9 mouse cellular contexts compared by ENCODE assay signal in genomic region chr2:117231257-117231656, GRCm38 (mm10). TPM values are rescaled to one million over a fixed set of nuclear protein-coding genes. Genes with fewer than 3 reads are reported as not detected.
DNase-seq lines count a peak whose midpoint lies in the region; ATAC-seq and TF ChIP-seq lines count a peak whose summit lies in the region.
"Had no signal": no experiment of that assay in that cellular context is flagged by ENCODE, and none has a peak within 500 bp of the region (broad histone marks: within the 10 kb centered on the region; RNA-seq: fewer than 3 reads in every experiment).

No protein-coding gene starts in this region.

- no peaks in the 10 kb centered on the region for H3K9me3 ChIP-seq in ES-E14 (ENCODE audit: control insufficient read depth, insufficient read depth, low read depth, low read length)
- H3K9me3 ChIP-seq in forebrain, embryonic 14.5 days (replicated peaks; ENCODE audit: control insufficient read depth, low read length): no peaks in the 10 kb centered on the region
- H3K9me3 ChIP-seq in hindbrain, embryonic 11.5 days (ENCODE audit: control insufficient read depth, low read length): no peaks in the 10 kb centered on the region
- H3K9me3 ChIP-seq: liver, embryonic 15.5 days had no signal

- H3K4me2 ChIP-seq in forebrain, embryonic 14.5 days (ENCODE audit: low read length): no peak overlapping the region
- no peak overlapping the region for H3K4me2 ChIP-seq in hindbrain, embryonic 11.5 days (replicated peaks; ENCODE audit: low read depth, low read length)
- H3K4me2 ChIP-seq: liver, embryonic 15.5 days had no signal

- H3K9ac ChIP-seq in ES-E14 (ENCODE audit: insufficient read depth, low read depth, low read length, poor library complexity, severe bottlenecking): no peak overlapping the region
- no peak overlapping the region for H3K9ac ChIP-seq in forebrain, embryonic 14.5 days (ENCODE audit: low read length)
- H3K9ac ChIP-seq in hindbrain, embryonic 11.5 days (ENCODE audit: low read depth, low read length): no peak overlapping the region
- H3K9ac ChIP-seq: liver, embryonic 15.5 days had no signal

- no peak overlapping the region for H3K4me3 ChIP-seq in ES-E14 (ENCODE audit: insufficient read depth in 1 of 2, low read depth in 1 of 2, low read length in 2 of 2, poor library complexity in 1 of 2, severe bottlenecking in 1 of 2)
- no peak overlapping the region for H3K4me3 ChIP-seq in forebrain, embryonic 14.5 days (ENCODE audit: low read depth, low read length)
- no peak overlapping the region for H3K4me3 ChIP-seq in hindbrain, embryonic 11.5 days (ENCODE audit: low read depth, low read length)
- H3K4me3 ChIP-seq: liver, embryonic 15.5 days had no signal

- H3K36me3 ChIP-seq in ES-E14 (ENCODE audit: control insufficient read depth, insufficient read depth, low read length, poor library complexity, severe bottlenecking): no peaks in the 10 kb centered on the region
- no peaks in the 10 kb centered on the region for H3K36me3 ChIP-seq in forebrain, embryonic 14.5 days (ENCODE audit: control insufficient read depth, insufficient read depth, low read length)
- no peaks in the 10 kb centered on the region for H3K36me3 ChIP-seq in hindbrain, embryonic 11.5 days (ENCODE audit: control insufficient read depth, insufficient read depth, low read length)
- H3K36me3 ChIP-seq: liver, embryonic 15.5 days had no signal

- in situ Hi-C loops in ES-E14 (cut with MboI; ENCODE audit: low sequenced_read_pairs in 2 of 2, unreplicated experiment in 2 of 2): loop anchor here in 1 of 2 experiments (5.0 kb wide), 1 partner anchor 339 kb away; no protein-coding TSS in a partner anchor

- no peaks in the 10 kb centered on the region for H3K27me3 ChIP-seq in forebrain, embryonic 14.5 days (replicated peaks; ENCODE audit: control insufficient read depth, insufficient read depth, low read length)
- H3K27me3 ChIP-seq in hindbrain, embryonic 11.5 days (ENCODE audit: control insufficient read depth, insufficient read depth, low read length): no peaks in the 10 kb centered on the region
- H3K27me3 ChIP-seq: liver, embryonic 15.5 days had no signal

- no peaks in the 10 kb centered on the region for H3K4me1 ChIP-seq in ES-E14 (ENCODE audit: control insufficient read depth in 2 of 2, insufficient read depth in 2 of 2, low read length in 2 of 2, poor library complexity in 1 of 2)
- H3K4me1 ChIP-seq in forebrain, embryonic 14.5 days (ENCODE audit: control insufficient read depth, insufficient read depth, low read length): no peaks in the 10 kb centered on the region
- H3K4me1 ChIP-seq in hindbrain, embryonic 11.5 days (replicated peaks; ENCODE audit: control insufficient read depth, insufficient read depth, low read length): 0 out of 2 replicates have a peak, but pooled peaks cover 2% of the 10 kb centered on the region
- H3K4me1 ChIP-seq: liver, embryonic 15.5 days had no signal

- 8% methylated on average over 13 of the region's 13 CpGs for WGBS in forebrain, embryonic 14.5 days
- WGBS in hindbrain, embryonic 11.5 days: 6% methylated on average over 13 of the region's 13 CpGs

- peak; percentile 76 for DNase-seq in ES-E14 (ENCODE audit: low read depth, low spot score)
- peak; percentile 47 for DNase-seq in c-Kit-positive CD71-positive TER-119-positive erythroid progenitor cells, embryonic 14.5 days (ENCODE audit: low spot score)
- DNase-seq in forebrain, embryonic 14.5 days (ENCODE audit: low spot score): peak; percentile 86
- DNase-seq in hindbrain, embryonic 11.5 days (ENCODE audit: low spot score): peak; percentile 91
- peak; percentile 67 for DNase-seq in layer of hippocampus, adult 9-10 months (ENCODE audit: low spot score)
- DNase-seq in lung, postnatal 10 days: peak; percentile 92
- peak; percentile 85 for DNase-seq in ovary, postnatal 14 days (ENCODE audit: low spot score)
- DNase-seq in thymus, postnatal 0 days (ENCODE audit: low spot score): peak; percentile 69

- ATAC-seq in forebrain, embryonic 14.5 days: peak; percentile 87
- ATAC-seq in hindbrain, embryonic 11.5 days (ENCODE audit: low FRiP score): peak; percentile 87

- H3K27ac ChIP-seq in ES-E14 (ENCODE audit: insufficient read depth, low read depth, low read length, poor library complexity, severe bottlenecking): no peak overlapping the region
- no peak overlapping the region for H3K27ac ChIP-seq in forebrain, embryonic 14.5 days (ENCODE audit: low read depth, low read length)
- H3K27ac ChIP-seq in hindbrain, embryonic 11.5 days (ENCODE audit: low read depth, low read length): no peak overlapping the region
- H3K27ac ChIP-seq: liver, embryonic 15.5 days had no signal

TF ChIP-seq in ES-E14, 5 proteins besides CTCF, POLR2A, EP300 and RAD21:
- no peak for TF ChIP-seq MAFK (IDR thresholded peaks at IDR 0.05; ENCODE audit: insufficient read depth, low read depth, low read length)
- TF ChIP-seq ZC3H11A (IDR thresholded peaks at IDR 0.05; ENCODE audit: borderline replicate concordance, low read depth, low read length): peak; percentile 95

RNA-seq across cellular contexts. Expression of gene Fam98b, which starts 18.3 kb away (rescaled TPM):
- 7.9 and 13.7 TPM in 2 replicates for total RNA-seq in ES-E14 (2012; rRNA removed)
- 10.3 and 10.8 TPM in 2 replicates for polyA plus RNA-seq in forebrain, embryonic 14.5 days (2014; fragmentation: Nextera tagmentation; extraction: Ambion mirVana)
- polyA plus RNA-seq in hindbrain, embryonic 11.5 days (2014; fragmentation: Nextera tagmentation; extraction: Ambion mirVana): 9.2 and 13.0 TPM in 2 replicates
- 10.7 and 13.5 TPM in 2 replicates for polyA plus RNA-seq in thymus, postnatal 0 days (2015; fragmentation: Nextera tagmentation; extraction: Ambion mirVana)
